Mouse (Mus musculus): ENCODE measurements around the gene Vmn2r17. TPM values are rescaled to one million over a fixed set of nuclear protein-coding genes. Genes with fewer than 3 reads are reported as not detected.

The Vmn2r17 gene
- total RNA-seq (2021): not detected

- intact Hi-C loops (cut with DNase I): no loop called here
- DNase-seq: no peak
Measured at GRCm38 (mm10) chr5:109419388-109419787, at the start of gene Vmn2r17. Gene Vmn2r17 (plus strand): TSS chr5:109419688.

DNA sequence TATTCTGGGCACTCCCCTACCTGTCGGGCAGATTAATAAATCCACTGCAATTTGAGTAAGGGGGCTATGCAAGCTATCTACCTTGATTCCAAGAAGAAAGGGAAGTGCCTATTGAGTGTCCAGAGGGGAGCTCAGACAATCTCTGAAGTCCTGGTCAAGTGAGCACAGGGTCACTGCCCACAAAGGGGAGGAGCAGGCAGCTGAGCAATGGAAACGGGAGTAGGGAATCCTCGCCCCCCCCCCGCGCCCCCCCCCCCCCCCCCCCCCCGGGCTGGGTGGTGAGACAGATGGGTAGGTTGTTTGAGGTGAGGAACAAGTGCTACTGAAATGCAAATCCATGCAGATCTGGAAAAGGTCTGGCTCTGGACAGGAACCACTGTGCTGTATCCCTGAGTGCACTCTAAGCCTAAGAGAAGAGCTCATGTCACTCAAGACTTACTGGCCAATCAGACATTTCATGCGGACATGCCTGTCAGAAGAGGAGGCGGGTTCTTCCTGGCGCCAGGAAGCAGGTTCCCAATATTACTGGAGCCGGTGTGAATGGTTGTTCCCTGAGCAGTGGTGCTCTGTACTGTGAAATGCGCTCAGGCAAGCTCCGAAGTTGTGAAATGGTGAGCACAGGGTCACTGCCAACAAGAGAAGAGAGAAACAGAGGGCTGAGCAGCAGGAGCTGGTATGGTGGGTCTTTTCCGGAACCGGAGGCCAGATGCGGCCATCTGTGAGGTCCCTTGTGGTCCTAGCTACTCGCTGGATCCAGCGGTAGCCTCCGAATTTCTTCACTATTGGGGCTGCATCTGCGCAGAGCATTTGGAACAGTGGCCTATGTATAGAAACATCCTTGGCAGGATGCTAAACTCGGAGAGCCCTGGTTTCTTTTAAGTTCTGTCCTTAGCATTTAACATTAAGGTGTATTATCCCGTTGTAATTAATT is 47.4 kb downstream of the Vmn2r17 start:
- no peak for DNase-seq
- intact Hi-C loops (cut with DNase I): no loop called here

DNA sequence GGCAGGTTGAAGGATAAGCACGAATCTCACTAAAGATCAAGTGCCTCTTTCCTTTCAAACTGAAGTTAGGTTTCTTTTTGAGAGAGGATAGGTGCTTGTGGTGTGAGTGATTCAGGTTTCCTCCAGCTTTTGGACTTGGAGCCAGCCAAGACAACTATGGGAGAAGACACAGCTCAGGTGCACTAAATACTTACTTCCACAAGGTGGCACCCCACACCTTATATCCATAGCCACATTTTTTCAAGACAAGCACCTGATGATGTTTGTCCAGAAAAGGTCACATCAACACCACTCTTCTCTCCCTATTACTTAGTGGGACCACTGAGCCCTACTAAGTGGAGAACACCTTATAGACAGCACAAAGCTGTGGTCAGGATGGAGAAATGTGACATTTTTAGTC is 87.2 kb downstream of the Vmn2r17 start:
- DNase-seq: no peak
- intact Hi-C loops (cut with DNase I): loop anchor here (1.0 to 5.0 kb wide), 2 partner anchors 90 to 516 kb away; no protein-coding TSS in a partner anchor

Other genes with a start within 250 kb of the Vmn2r17 start
- gene Vmn2r13, start 227.5 kb upstream of the Vmn2r17 start, total RNA-seq (2021): not detected
- gene Vmn2r14, start 195.0 kb upstream of the Vmn2r17 start, total RNA-seq (2021): not detected
- gene Vmn2r15, start 122.0 kb upstream of the Vmn2r17 start, total RNA-seq (2021): not detected
- gene Vmn2r16, start 89.5 kb upstream of the Vmn2r17 start, total RNA-seq (2021): not detected
- 1 to 10 TPM; 5.6 to 7.3 TPM for gene Crlf2, start 139.3 kb downstream of the Vmn2r17 start, total RNA-seq (2021)